Mouse (Mus musculus): ENCODE measurements at regions not wholly inside any gene's neighbourhood (a gene's known extent, or its start where the extent isn't known, plus 50 kb on each side); places are given as distances from the start of the nearest gene placed in this dataset.

- TF ChIP-seq POLR2A (IDR thresholded peaks at IDR 0.05; ENCODE audit: extremely low read depth, insufficient read depth, low read length), result no peak
- no peak for TF ChIP-seq CTCF (IDR thresholded peaks at IDR 0.05; ENCODE audit: low read depth, low read length)
Observed at GRCm38 (mm10) chr9:122637591-122637990, 109.6 kb upstream of the Topaz1 start.

Measured in liver, adult 2 months (tissue).